Mouse (Mus musculus): ENCODE results near the gene Il9.

The Il9 gene

GRCm38 (mm10) chr13:56482146-56482545 lies at the start of gene Il9:
Il9 (minus strand) TSS chr13:56482246.
- no peak for DNase-seq

- no peak for DNase-seq
Observed at GRCm38 (mm10) chr13:56529685-56530084, 47.6 kb upstream of the Il9 start.

GRCm38 (mm10) chr13:56529031-56529430 lies 47.0 kb upstream of the Il9 start:
- no peak for DNase-seq

GRCm38 (mm10) chr13:56528281-56528680 lies 46.2 kb upstream of the Il9 start:
- no peak for DNase-seq

- no peak for DNase-seq
Observed at GRCm38 (mm10) chr13:56527846-56528245, 45.8 kb upstream of the Il9 start.

GRCm38 (mm10) chr13:56526871-56527270 lies 44.8 kb upstream of the Il9 start:
- DNase-seq = no peak

GRCm38 (mm10) chr13:56522821-56523167 lies 40.7 kb upstream of the Il9 start:
- DNase-seq = no peak

GRCm38 (mm10) chr13:56522081-56522820 lies 40.2 kb upstream of the Il9 start, which contains the start of gene Fbxl21:
Fbxl21 (plus strand) TSS chr13:56522472.
- peak; percentile 89 for DNase-seq

GRCm38 (mm10) chr13:56516816-56517215 lies 34.8 kb upstream of the Il9 start:
- no peak for DNase-seq

- DNase-seq = no peak
Observed at GRCm38 (mm10) chr13:56516311-56516710, 34.3 kb upstream of the Il9 start.

GRCm38 (mm10) chr13:56513595-56513994 lies 31.5 kb upstream of the Il9 start:
- DNase-seq = no peak

- DNase-seq = no peak
Observed at GRCm38 (mm10) chr13:56509796-56510195, 27.8 kb upstream of the Il9 start.

- DNase-seq = no peak
Observed at GRCm38 (mm10) chr13:56506871-56507496, 24.9 kb upstream of the Il9 start.

GRCm38 (mm10) chr13:56501866-56502420 lies 19.9 kb upstream of the Il9 start:
- DNase-seq = no peak

- no peak for DNase-seq
Observed at GRCm38 (mm10) chr13:56500636-56501035, 18.6 kb upstream of the Il9 start.

GRCm38 (mm10) chr13:56500132-56500531 lies 18.1 kb upstream of the Il9 start:
- no peak for DNase-seq

GRCm38 (mm10) chr13:56494440-56494839 lies 12.4 kb upstream of the Il9 start:
- DNase-seq = no peak

- DNase-seq = no peak
Observed at GRCm38 (mm10) chr13:56488012-56488411, 6.0 kb upstream of the Il9 start.

GRCm38 (mm10) chr13:56478027-56478426 lies 4.0 kb downstream of the Il9 start:
- no peak for DNase-seq

- peak; percentile 26 for DNase-seq
Observed at GRCm38 (mm10) chr13:56477271-56477670, 4.8 kb downstream of the Il9 start.

GRCm38 (mm10) chr13:56476790-56477189 lies 5.3 kb downstream of the Il9 start:
- peak; percentile 8 for DNase-seq

- peak; percentile 27 for DNase-seq
Observed at GRCm38 (mm10) chr13:56475363-56475762, 6.7 kb downstream of the Il9 start.

GRCm38 (mm10) chr13:56472661-56473060 lies 9.4 kb downstream of the Il9 start:
- no peak for DNase-seq

- DNase-seq = no peak
Observed at GRCm38 (mm10) chr13:56471951-56472350, 10.1 kb downstream of the Il9 start.
